Mouse (Mus musculus) MEL (cell line): ENCODE measurements around the gene Tymp.

Source experiments
- CTCF ChIP-seq, 3 experiments: IDR thresholded peaks in 2 of 3; conservative IDR thresholded peaks in 1 of 3; 2 replicates each; pipeline ENCODE4 v1.5.1; 2011 to 2012; ENCODE audit warnings: low read length in 3 of 3, low read depth in 2 of 3, mild to moderate bottlenecking in 2 of 3, improper control_type of control experiment in 1 of 3, inconsistent platforms in 1 of 3, mixed read lengths in 1 of 3, moderate library complexity in 1 of 3; ENCODE audit not compliant: control insufficient read depth in 1 of 3, insufficient read depth in 1 of 3, poor library complexity in 1 of 3, severe bottlenecking in 1 of 3
- EP300 ChIP-seq, 2 experiments: IDR thresholded peaks; 2 replicates each; pipeline ENCODE4 v1.6.1; 2011; ENCODE audit warnings: improper control_type of control experiment in 2 of 2, low read length in 2 of 2, low read depth in 1 of 2, mild to moderate bottlenecking in 1 of 2
- HCFC1 ChIP-seq: IDR thresholded peaks from 2 replicates; pipeline ENCODE4 v1.6.1; 2012; ENCODE audit warnings: low read depth, mild to moderate bottlenecking, inconsistent platforms, low read length, improper control_type of control experiment, moderate library complexity
- RCOR1 ChIP-seq: IDR thresholded peaks from 2 replicates; pipeline ENCODE4 v1.6.1; 2012; ENCODE audit warnings: low read depth, mild to moderate bottlenecking, inconsistent platforms, low read length, improper control_type of control experiment
- ZNF384 ChIP-seq: IDR thresholded peaks from 2 replicates; pipeline ENCODE4 v1.6.1; 2012; ENCODE audit warnings: low read depth, mild to moderate bottlenecking, inconsistent platforms, low read length, improper control_type of control experiment

DNA sequence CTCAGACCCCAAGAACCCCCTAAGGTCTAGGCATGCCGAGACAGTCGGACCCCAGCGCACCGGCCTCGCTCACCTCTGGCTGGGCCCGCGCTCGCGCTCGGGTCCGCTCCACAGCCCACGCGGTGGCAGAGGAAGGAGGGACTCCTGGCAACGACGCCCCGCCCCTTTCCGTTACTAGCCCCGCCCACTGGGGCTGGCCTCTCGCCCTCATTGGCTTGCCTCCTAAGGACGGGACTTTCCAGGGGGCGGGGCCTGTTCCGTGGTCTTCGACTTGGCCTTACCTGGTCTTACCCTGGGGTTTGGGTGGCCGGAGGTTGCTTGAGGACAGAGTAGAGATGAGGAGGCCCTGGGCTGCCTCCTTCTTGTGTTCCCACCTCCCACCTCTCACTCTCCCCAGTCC lies 33.3 kb upstream of the Tymp start, which contains the start of gene Syce3:
- TF ChIP-seq EP300 (IDR thresholded peaks at IDR 0.05; ENCODE audit: low read depth in 1 of 2, low read length in 2 of 2) (no peak), CTCF (IDR thresholded peaks at IDR 0.05 in 2 of 3, conservative IDR thresholded peaks at IDR 0.05 in 1 of 3; ENCODE audit: control insufficient read depth in 1 of 3, insufficient read depth in 1 of 3, low read depth in 2 of 3, low read length in 3 of 3, poor library complexity in 1 of 3, severe bottlenecking in 1 of 3) (no peak), RCOR1 (no peak), ZNF384 (no peak), HCFC1 (no peak)
